Mouse (Mus musculus) ES-E14 (cell line): ENCODE measurements around the gene Slc9a6. TPM values are rescaled to one million over a fixed set of nuclear protein-coding genes. Genes with fewer than 3 reads are reported as not detected.

Experiments used
- DNase-seq: peaks from one replicate; pipeline ENCODE4 v3.0.0-alpha.2; 2013; ENCODE audit warnings: low read depth, low spot score
- H3K27ac ChIP-seq: 2 replicates; pipeline ENCODE4 v1.5.1; 2012; ENCODE audit warnings: low read depth, mild to moderate bottlenecking, low read length, moderate library complexity, mixed read lengths; ENCODE audit not compliant: poor library complexity, insufficient read depth, severe bottlenecking
- H3K36me3 ChIP-seq: 2 replicates; pipeline ENCODE4 v1.6.1; 2012; ENCODE audit warnings: mild to moderate bottlenecking, low read length, moderate library complexity, mixed read lengths; ENCODE audit not compliant: control insufficient read depth, poor library complexity, insufficient read depth, severe bottlenecking
- H3K4me1 ChIP-seq, 2 experiments: fragments of 150-350 bp in 1 of 2; sonication (generic) in 1 of 2; 2 replicates each; pipeline ENCODE4 v1.6.1; 2012; ENCODE audit warnings: low read length in 2 of 2, mild to moderate bottlenecking in 1 of 2, mixed read lengths in 1 of 2; ENCODE audit not compliant: control insufficient read depth in 2 of 2, insufficient read depth in 2 of 2, poor library complexity in 1 of 2
- H3K4me3 ChIP-seq, 2 experiments: fragments of 150-350 bp in 1 of 2; sonication (generic) in 1 of 2; 2 replicates each; pipeline ENCODE4 v1.5.1; 2012; ENCODE audit warnings: low read length in 2 of 2, low read depth in 1 of 2, mild to moderate bottlenecking in 1 of 2, mixed read lengths in 1 of 2; ENCODE audit not compliant: insufficient read depth in 1 of 2, poor library complexity in 1 of 2, severe bottlenecking in 1 of 2
- H3K9ac ChIP-seq: 2 replicates; pipeline ENCODE4 v1.6.1; 2012; ENCODE audit warnings: low read depth, mild to moderate bottlenecking, low read length, mixed read lengths; ENCODE audit not compliant: poor library complexity, insufficient read depth, severe bottlenecking
- H3K9me3 ChIP-seq: fragments of 150-350 bp; sonication (generic); 2 replicates; pipeline ENCODE4 v1.6.1; 2012; ENCODE audit warnings: low read depth, mild to moderate bottlenecking, low read length; ENCODE audit not compliant: control insufficient read depth, insufficient read depth
- CHD2 ChIP-seq: IDR thresholded peaks from 2 replicates; pipeline ENCODE4 v1.6.1; 2014; ENCODE audit warnings: mild to moderate bottlenecking, low read depth, low read length, inconsistent platforms
- HCFC1 ChIP-seq: IDR thresholded peaks from 2 replicates; pipeline ENCODE4 v1.6.1; 2012; ENCODE audit warnings: low read length, inconsistent platforms, borderline replicate concordance; ENCODE audit not compliant: insufficient read depth
- MAFK ChIP-seq: IDR thresholded peaks from 2 replicates; pipeline ENCODE4 v1.6.1; 2014; ENCODE audit warnings: mild to moderate bottlenecking, low read depth, low read length, inconsistent platforms; ENCODE audit not compliant: insufficient read depth
- ZC3H11A ChIP-seq: IDR thresholded peaks from 2 replicates; pipeline ENCODE4 v1.6.1; 2012; ENCODE audit warnings: low read depth, mild to moderate bottlenecking, inconsistent platforms, low read length, borderline replicate concordance
- ZNF384 ChIP-seq: IDR thresholded peaks from 2 replicates; pipeline ENCODE4 v1.6.1; 2012; ENCODE audit warnings: low read depth, low read length, inconsistent platforms
- in situ Hi-C, 2 experiments: fragments of 600-800 bp; cut with MboI; formaldehyde crosslinking; loops; one replicate each; pipeline ENCODE4 v1.15.1; 2025; ENCODE audit warnings: low sequenced_read_pairs in 2 of 2, inconsistent platforms in 1 of 2; ENCODE audit not compliant: unreplicated experiment in 2 of 2
- total RNA-seq: library from RNA; depleted of rRNA; stranded (reverse); fragments of 300-350 nt; gene quantifications from 2 replicates; pipeline ENCODE4 v1.2.3, GENCODE M21; 2012

Slc9a6 gene
- total RNA-seq, 1 experiment = 16.5 TPM

DNA sequence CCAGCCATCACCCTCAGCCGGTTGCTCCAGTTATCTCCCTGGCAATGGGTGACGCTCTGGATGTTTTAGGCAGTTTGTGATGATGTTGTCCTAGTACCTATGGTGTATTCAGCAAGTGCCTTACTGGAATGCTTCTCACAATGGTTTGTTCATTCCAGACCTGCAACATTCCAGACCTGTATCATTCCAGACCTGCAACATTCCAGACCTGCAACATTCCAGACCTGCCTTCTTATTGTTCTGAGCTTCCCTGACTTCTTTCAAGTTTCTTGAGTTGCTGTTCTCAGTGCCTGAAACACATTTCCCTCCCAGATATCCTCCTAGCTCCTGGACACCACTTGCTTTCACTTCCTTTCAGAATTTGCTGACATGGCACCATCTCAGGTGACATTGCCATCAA, 85.0 kb downstream of the Slc9a6 start:
- DNase-seq = no peak
- Histone ChIP-seq H3K4me1 (no peaks in the 10 kb centered on the region), H3K27ac (no peak overlapping the region), H3K9ac (no peak overlapping the region), H3K4me3 (no peak overlapping the region), H3K9me3 (no peaks in the 10 kb centered on the region), H3K36me3 (no peaks in the 10 kb centered on the region)
- TF ChIP-seq HCFC1 = no peak
- TF ChIP-seq MAFK = peak; percentile 85
- no peak for TF ChIP-seq ZNF384
- in situ Hi-C loops = no loop called here

DNA sequence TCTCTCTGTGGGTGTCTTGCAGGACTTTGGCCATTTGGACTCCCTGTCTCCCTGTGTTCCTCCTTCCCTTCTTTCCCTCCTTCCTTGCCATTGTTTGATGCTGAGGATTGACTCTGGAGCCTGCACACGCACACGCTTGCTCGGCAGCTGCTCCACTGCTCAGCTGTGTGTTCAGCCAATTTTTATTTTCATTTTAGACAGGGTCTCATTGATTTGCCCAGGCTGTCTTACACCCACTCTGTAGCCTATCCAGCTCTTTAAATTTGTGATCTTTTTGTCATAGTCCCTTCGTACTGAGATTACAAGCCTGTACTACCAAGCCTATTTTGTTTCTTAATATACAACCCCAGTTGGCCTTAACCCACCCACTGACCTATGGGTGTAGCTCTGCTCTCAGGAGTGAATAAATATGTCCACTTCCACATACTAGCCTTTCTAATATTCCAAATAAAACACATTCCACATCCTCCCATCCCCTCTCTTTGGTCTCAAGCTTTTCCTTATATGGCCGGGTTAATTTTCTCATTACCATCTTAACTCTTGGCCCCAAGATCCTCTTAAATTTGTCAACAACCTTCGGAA, 87.7 kb downstream of the Slc9a6 start:
- no peak overlapping the region for H3K27ac ChIP-seq
- no peak for DNase-seq
- no peak for TF ChIP-seq HCFC1
- no peak overlapping the region for H3K9ac ChIP-seq
- H3K36me3 ChIP-seq = no peaks in the 10 kb centered on the region
- H3K4me1 ChIP-seq = no peaks in the 10 kb centered on the region
- H3K4me3 ChIP-seq = no peak overlapping the region
- no peaks in the 10 kb centered on the region for H3K9me3 ChIP-seq
- in situ Hi-C loops = no loop called here

DNA sequence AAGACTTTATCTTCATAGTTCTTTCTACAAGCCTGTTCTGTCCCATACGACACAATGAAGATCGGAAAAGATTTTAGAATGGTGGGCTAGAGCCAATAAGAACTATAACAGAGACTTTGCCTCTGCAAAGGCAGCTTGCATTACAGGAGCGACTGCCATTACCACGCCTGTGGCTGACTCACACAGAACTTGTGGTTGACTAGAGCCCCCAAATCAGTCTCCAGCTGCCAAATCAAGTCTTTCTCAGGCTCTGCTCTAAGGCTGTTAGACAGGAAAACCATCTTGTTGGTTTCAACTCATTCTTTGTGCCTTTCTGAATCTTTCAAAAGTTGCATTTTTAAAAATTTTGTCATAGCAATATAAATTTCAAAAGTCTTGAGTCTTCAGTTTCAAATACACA, 88.3 kb downstream of the Slc9a6 start:
- Histone ChIP-seq H3K9me3 (no peaks in the 10 kb centered on the region), H3K4me3 (no peak overlapping the region), H3K4me1 (no peaks in the 10 kb centered on the region), H3K27ac (no peak overlapping the region), H3K9ac (no peak overlapping the region), H3K36me3 (no peaks in the 10 kb centered on the region)
- no peak for DNase-seq
- in situ Hi-C loops = no loop called here
- no peak for TF ChIP-seq MAFK
- TF ChIP-seq ZC3H11A = no peak
- TF ChIP-seq HCFC1 = no peak
- no peak for TF ChIP-seq ZNF384
- no peak for TF ChIP-seq CHD2

DNA sequence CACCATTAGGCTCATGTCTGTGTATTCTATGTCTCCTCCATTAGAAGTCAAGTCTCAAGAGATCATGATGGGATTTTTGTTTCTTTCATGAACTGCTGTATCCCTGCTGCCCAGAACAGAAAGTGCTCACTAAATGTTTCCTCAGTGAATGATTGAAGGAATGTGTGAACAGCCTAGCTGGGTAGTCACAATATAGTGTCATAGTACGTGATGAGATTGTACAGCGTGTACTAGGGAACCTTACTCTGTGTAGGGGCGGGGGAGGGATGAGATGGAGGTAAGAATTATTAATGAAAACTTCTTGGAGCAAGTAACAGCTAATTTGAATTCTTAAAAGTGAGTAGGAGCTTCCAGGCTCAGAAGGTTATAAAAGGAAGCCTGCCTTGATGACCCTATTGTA, 91.7 kb downstream of the Slc9a6 start:
- Histone ChIP-seq H3K4me1 (no peaks in the 10 kb centered on the region), H3K4me3 (no peak overlapping the region), H3K27ac (no peak overlapping the region), H3K9ac (no peak overlapping the region), H3K9me3 (no peaks in the 10 kb centered on the region), H3K36me3 (no peaks in the 10 kb centered on the region)
- TF ChIP-seq MAFK = no peak
- no peak for DNase-seq
- in situ Hi-C loops = no loop called here

DNA sequence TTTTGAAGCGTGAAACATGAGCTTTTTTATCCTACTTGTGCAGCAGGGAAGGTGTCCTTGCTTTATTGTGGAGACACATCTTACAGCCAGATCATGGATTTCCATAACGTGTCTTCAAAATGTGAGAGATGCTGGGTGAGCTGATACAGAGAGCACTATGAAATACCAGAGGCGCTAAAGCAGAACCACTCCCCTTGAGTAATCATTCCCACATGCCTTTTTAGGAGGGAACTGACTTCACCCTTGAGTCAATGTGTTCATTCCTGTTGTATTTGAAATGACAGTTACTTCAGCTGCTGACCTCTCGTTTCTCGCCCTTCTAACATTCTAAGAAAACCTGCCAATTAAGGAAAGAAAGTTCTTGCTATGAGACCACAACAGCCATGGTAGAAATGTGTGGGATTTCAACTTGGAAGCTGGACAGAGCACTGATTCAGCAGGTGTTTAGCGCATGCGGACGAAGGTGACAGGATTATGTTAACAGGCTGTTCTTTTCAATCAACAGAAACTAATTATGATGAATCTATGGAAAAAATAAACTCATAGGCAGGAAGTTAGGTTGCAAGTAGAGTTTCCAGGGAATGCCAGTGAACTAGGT, 94.5 kb downstream of the Slc9a6 start:
- DNase-seq = no peak
- in situ Hi-C loops = no loop called here
- TF ChIP-seq CHD2 (no peak), ZC3H11A (no peak), HCFC1 (no peak), MAFK (no peak)
- no peaks in the 10 kb centered on the region for H3K4me1 ChIP-seq
- H3K9me3 ChIP-seq = no peaks in the 10 kb centered on the region
- no peaks in the 10 kb centered on the region for H3K36me3 ChIP-seq
- no peak overlapping the region for H3K27ac ChIP-seq
- H3K9ac ChIP-seq = no peak overlapping the region
- no peak overlapping the region for H3K4me3 ChIP-seq
